Mouse (Mus musculus): Measurements from ENCODE around the gene Lgals3. TPM values are rescaled to one million over a fixed set of nuclear protein-coding genes. Genes with fewer than 3 reads are reported as not detected.

Lgals3 gene
- total and polyA plus RNA-seq, 3 experiments = 0.29 to 1.8 TPM; not detected in 1

GRCm38 (mm10) chr14:47419723-47420276 is 52.2 kb downstream of the Lgals3 start:
- Histone ChIP-seq H3K79me2 (replicated peaks; ENCODE audit: control insufficient read depth, extremely low read depth, insufficient read depth, poor library complexity, severe bottlenecking) (peaks cover 20% of the 10 kb centered on the region), H3K9ac (ENCODE audit: insufficient read depth, low read depth) (no peak overlapping the region), H3K27ac (ENCODE audit: insufficient read depth, low read depth) (no peak overlapping the region), H3K4me3 (replicated peaks in 1 of 3; ENCODE audit: low read depth in 2 of 3, low read length in 2 of 3, poor library complexity in 1 of 3) (no peak overlapping the region), H3K36me3 (replicated peaks in 1 of 2; ENCODE audit: control insufficient read depth in 1 of 2, insufficient read depth in 1 of 2, low read length in 1 of 2) (peaks cover 4 to 19% of the 10 kb centered on the region in 2 experiments), H3K4me1 (ENCODE audit: control insufficient read depth in 1 of 2, insufficient read depth in 2 of 2) (peaks cover 0 to 24% of the 10 kb centered on the region in 2 experiments; a peak in 2 of 4 replicates), H3K27me3 (replicated peaks) (no peaks in the 10 kb centered on the region), H3K4me2 (ENCODE audit: insufficient read depth, low read depth, poor library complexity, severe bottlenecking) (no peak overlapping the region), H3K9me3 (replicated peaks; ENCODE audit: low read length) (no peaks in the 10 kb centered on the region)
- DNase-seq (ENCODE audit: extremely low read depth) = no peak
- no peak for TF ChIP-seq UBTF (IDR thresholded peaks at IDR 0.05; ENCODE audit: low read depth, low read length)
- peak in 1 of 2 experiments; percentile 9; a peak in 1 of 4 replicates for TF ChIP-seq CTCF (conservative IDR thresholded peaks at IDR 0.05 in 1 of 2, IDR thresholded peaks at IDR 0.05 in 1 of 2; ENCODE audit: low read depth in 2 of 2, low read length in 2 of 2)
- in situ Hi-C loops (cut with MboI; ENCODE audit: low pct_ligation_motif_present, low pct_unique_long_range_greater_than_20kb, low sequenced_read_pairs) = no loop called here
- dilution Hi-C loops (cut with MboI; ENCODE audit: extremely low pct_ligation_motif_present, extremely low pct_unique_long_range_greater_than_20kb, low sequenced_read_pairs) = no loop called here

GRCm38 (mm10) chr14:47421606-47422005 is 54.1 kb downstream of the Lgals3 start:
- no peak for DNase-seq (ENCODE audit: extremely low read depth)
- Histone ChIP-seq H3K27ac (ENCODE audit: insufficient read depth, low read depth) (no peak overlapping the region), H3K4me3 (replicated peaks in 1 of 3; ENCODE audit: low read depth in 2 of 3, low read length in 2 of 3, poor library complexity in 1 of 3) (no peak overlapping the region), H3K9me3 (replicated peaks; ENCODE audit: low read length) (no peaks in the 10 kb centered on the region), H3K79me2 (replicated peaks; ENCODE audit: control insufficient read depth, extremely low read depth, insufficient read depth, poor library complexity, severe bottlenecking) (peaks cover 13% of the 10 kb centered on the region), H3K4me2 (ENCODE audit: insufficient read depth, low read depth, poor library complexity, severe bottlenecking) (no peak overlapping the region), H3K27me3 (replicated peaks) (no peaks in the 10 kb centered on the region), H3K4me1 (ENCODE audit: control insufficient read depth in 1 of 2, insufficient read depth in 2 of 2) (peaks cover 0 to 18% of the 10 kb centered on the region in 2 experiments; a peak in 2 of 4 replicates), H3K9ac (ENCODE audit: insufficient read depth, low read depth) (no peak overlapping the region), H3K36me3 (replicated peaks in 1 of 2; ENCODE audit: control insufficient read depth in 1 of 2, insufficient read depth in 1 of 2, low read length in 1 of 2) (peaks cover 0 to 2% of the 10 kb centered on the region in 2 experiments)
- dilution Hi-C loops (cut with MboI; ENCODE audit: extremely low pct_ligation_motif_present, extremely low pct_unique_long_range_greater_than_20kb, low sequenced_read_pairs) (no loop called here), in situ Hi-C loops (cut with MboI; ENCODE audit: low pct_ligation_motif_present, low pct_unique_long_range_greater_than_20kb, low sequenced_read_pairs) (no loop called here)
- no peak for TF ChIP-seq CTCF (conservative IDR thresholded peaks at IDR 0.05 in 1 of 2, IDR thresholded peaks at IDR 0.05 in 1 of 2; ENCODE audit: low read depth in 2 of 2, low read length in 2 of 2)
- no peak for TF ChIP-seq BHLHE40 (IDR thresholded peaks at IDR 0.05; ENCODE audit: low read depth, low read length)
- no peak for TF ChIP-seq ELF1 (IDR thresholded peaks at IDR 0.05; ENCODE audit: low read depth, low read length)
- no peak for TF ChIP-seq TBP (conservative IDR thresholded peaks at IDR 0.05; ENCODE audit: low read depth, low read length)
- TF ChIP-seq NRF1 (IDR thresholded peaks at IDR 0.05; ENCODE audit: low read depth, low read length) = no peak
- TF ChIP-seq RAD21 (IDR thresholded peaks at IDR 0.05; ENCODE audit: low read depth, low read length) = no peak
- no peak for TF ChIP-seq ZMIZ1 (IDR thresholded peaks at IDR 0.05; ENCODE audit: low read depth, low read length)
- no peak for TF ChIP-seq ZKSCAN1 (IDR thresholded peaks at IDR 0.05; ENCODE audit: borderline replicate concordance, low read depth, low read length)

- no peak for DNase-seq (ENCODE audit: extremely low read depth)
- in situ Hi-C loops (cut with MboI; ENCODE audit: low pct_ligation_motif_present, low pct_unique_long_range_greater_than_20kb, low sequenced_read_pairs) = no loop called here
- Histone ChIP-seq H3K4me1 (ENCODE audit: control insufficient read depth in 1 of 2, insufficient read depth in 2 of 2) (peaks cover 0 to 10% of the 10 kb centered on the region in 2 experiments; a peak in 2 of 4 replicates), H3K27ac (ENCODE audit: insufficient read depth, low read depth) (no peak overlapping the region), H3K27me3 (replicated peaks) (no peaks in the 10 kb centered on the region), H3K9ac (ENCODE audit: insufficient read depth, low read depth) (no peak overlapping the region), H3K9me3 (replicated peaks; ENCODE audit: low read length) (no peaks in the 10 kb centered on the region), H3K79me2 (replicated peaks; ENCODE audit: control insufficient read depth, extremely low read depth, insufficient read depth, poor library complexity, severe bottlenecking) (peaks cover 5% of the 10 kb centered on the region), H3K36me3 (replicated peaks in 1 of 2; ENCODE audit: control insufficient read depth in 1 of 2, insufficient read depth in 1 of 2, low read length in 1 of 2) (no peaks in the 10 kb centered on the region), H3K4me2 (ENCODE audit: insufficient read depth, low read depth, poor library complexity, severe bottlenecking) (no peak overlapping the region), H3K4me3 (replicated peaks in 1 of 3; ENCODE audit: low read depth in 2 of 3, low read length in 2 of 3, poor library complexity in 1 of 3) (no peak overlapping the region)
- TF ChIP-seq NRF1 (IDR thresholded peaks at IDR 0.05; ENCODE audit: low read depth, low read length) (no peak), TCF12 (IDR thresholded peaks at IDR 0.05; ENCODE audit: low read depth, low read length) (no peak), UBTF (IDR thresholded peaks at IDR 0.05; ENCODE audit: low read depth, low read length) (no peak), NELFE (IDR thresholded peaks at IDR 0.05; ENCODE audit: low read depth, low read length) (no peak), POLR2AphosphoS2 (IDR thresholded peaks at IDR 0.05; ENCODE audit: low read depth, low read length) (no peak), PAX5 (IDR thresholded peaks at IDR 0.05; ENCODE audit: low read length) (no peak), RAD21 (IDR thresholded peaks at IDR 0.05; ENCODE audit: low read depth, low read length) (no peak), EP300 (IDR thresholded peaks at IDR 0.05; ENCODE audit: low read length) (no peak), MAX (IDR thresholded peaks at IDR 0.05; ENCODE audit: low read length) (no peak)
- dilution Hi-C loops (cut with MboI; ENCODE audit: extremely low pct_ligation_motif_present, extremely low pct_unique_long_range_greater_than_20kb, low sequenced_read_pairs) = no loop called here
Observed at GRCm38 (mm10) chr14:47422466-47422865, 54.9 kb downstream of the Lgals3 start.

Measured in CH12.LX (cell line).